Mouse (Mus musculus) cerebellum, postnatal 36 days (tissue): ENCODE measurements at regions not wholly inside any gene's neighbourhood (a gene's known extent, or its start where the extent isn't known, plus 50 kb on each side); places are given as distances from the start of the nearest gene placed in this dataset.

Experiments
- DNase-seq, 2 experiments: peaks; one replicate each; pipeline ENCODE4 v3.0.0; 2021 to 2022; ENCODE audit warnings: mixed read lengths in 2 of 2

- no peak for DNase-seq
These were observed 65.8 kb downstream of the Smim10l1 start for GRCm38 (mm10) chr6:133170548-133170947.

GRCm38 (mm10) chr6:133171286-133171685, 66.6 kb downstream of the Smim10l1 start:
- no peak for DNase-seq

GRCm38 (mm10) chr6:133206173-133206572, 85.8 kb upstream of the 5530400C23Rik start:
- DNase-seq, result peak; percentile 31 to 39
